Mouse (Mus musculus): ENCODE data around the gene Tas1r2. TPM values are rescaled to one million over a fixed set of nuclear protein-coding genes. Genes with fewer than 3 reads are reported as not detected.

Gene Tas1r2
- total and polyA plus RNA-seq, 2 experiments from 2014 or later = 0.05 TPM; not detected in 1

DNA sequence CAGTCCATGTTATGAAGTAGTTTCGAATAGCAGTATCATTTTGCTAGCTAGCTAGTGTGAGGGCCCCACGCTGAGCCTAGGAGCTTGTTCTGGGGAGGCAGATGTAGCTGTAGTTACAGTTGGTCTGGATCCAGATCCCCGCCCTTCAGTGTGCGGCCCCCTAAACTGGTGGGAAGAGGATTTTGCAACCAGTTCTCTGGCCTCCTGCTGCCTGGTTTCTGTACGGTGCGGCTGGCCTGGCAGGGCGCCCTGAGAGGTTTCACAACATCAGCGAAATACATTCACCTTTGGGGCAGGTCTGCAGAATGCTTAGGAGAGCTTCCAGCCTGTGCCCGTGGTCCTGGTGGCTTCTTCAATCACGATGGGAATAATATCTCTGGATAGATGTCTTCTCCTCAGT, 28.6 kb upstream of the Tas1r2 start:
- Histone ChIP-seq H3K4me1 (ENCODE audit: insufficient read depth) (peaks cover 13% of the 10 kb centered on the region), H3K4me3 (ENCODE audit: low read depth, low read length) (no peak overlapping the region), H3K27ac (ENCODE audit: low read depth, low read length) (no peak overlapping the region), H3K9ac (no peak overlapping the region), H3K4me2 (ENCODE audit: low read depth) (peak overlapping the region; percentile 83), H3K27me3 (ENCODE audit: insufficient read depth, low read length) (no peaks in the 10 kb centered on the region), H3K36me3 (ENCODE audit: insufficient read depth) (no peaks in the 10 kb centered on the region), H3K9me3 (ENCODE audit: low read length) (no peaks in the 10 kb centered on the region)
- DNase-seq = no peak
- TF ChIP-seq CTCF (IDR thresholded peaks at IDR 0.05; ENCODE audit: low read depth) = no peak
- no peak for ATAC-seq
- 72% methylated on average over 10 of the region's 10 CpGs for WGBS

DNA sequence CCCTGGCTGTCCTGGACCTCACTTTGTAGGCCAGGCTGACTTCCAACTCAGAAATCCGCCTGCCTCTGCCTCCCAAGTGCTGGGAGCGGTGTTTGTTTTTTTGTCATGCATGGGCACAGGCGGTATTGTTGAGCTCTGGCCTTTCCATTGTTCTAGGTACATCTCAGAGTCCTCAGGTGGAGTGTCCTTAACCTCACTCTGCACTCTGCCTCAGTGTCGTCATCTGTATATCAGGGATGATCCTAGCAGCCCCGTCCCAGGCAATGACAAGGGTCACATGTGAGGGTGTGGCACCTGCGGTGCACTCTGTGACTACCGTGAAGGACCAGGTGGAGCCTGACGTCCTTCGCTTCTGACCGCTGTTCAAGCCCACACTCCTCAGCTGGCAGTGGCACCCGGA, 26.0 kb upstream of the Tas1r2 start:
- H3K4me1 ChIP-seq (ENCODE audit: insufficient read depth) = peaks cover 8% of the 10 kb centered on the region
- H3K4me3 ChIP-seq (ENCODE audit: low read depth, low read length) = no peak overlapping the region
- DNase-seq (no peak), ATAC-seq (no peak)
- no peak for TF ChIP-seq CTCF (IDR thresholded peaks at IDR 0.05; ENCODE audit: low read depth)
- H3K27ac ChIP-seq (ENCODE audit: low read depth, low read length) = no peak overlapping the region
- 92% methylated on average over 11 of the region's 11 CpGs for WGBS
- no peak overlapping the region for H3K9ac ChIP-seq
- H3K9me3 ChIP-seq (ENCODE audit: low read length) = no peaks in the 10 kb centered on the region
- H3K4me2 ChIP-seq (ENCODE audit: low read depth) = no peak overlapping the region
- H3K27me3 ChIP-seq (ENCODE audit: insufficient read depth, low read length) = no peaks in the 10 kb centered on the region
- H3K36me3 ChIP-seq (ENCODE audit: insufficient read depth) = no peaks in the 10 kb centered on the region

DNA sequence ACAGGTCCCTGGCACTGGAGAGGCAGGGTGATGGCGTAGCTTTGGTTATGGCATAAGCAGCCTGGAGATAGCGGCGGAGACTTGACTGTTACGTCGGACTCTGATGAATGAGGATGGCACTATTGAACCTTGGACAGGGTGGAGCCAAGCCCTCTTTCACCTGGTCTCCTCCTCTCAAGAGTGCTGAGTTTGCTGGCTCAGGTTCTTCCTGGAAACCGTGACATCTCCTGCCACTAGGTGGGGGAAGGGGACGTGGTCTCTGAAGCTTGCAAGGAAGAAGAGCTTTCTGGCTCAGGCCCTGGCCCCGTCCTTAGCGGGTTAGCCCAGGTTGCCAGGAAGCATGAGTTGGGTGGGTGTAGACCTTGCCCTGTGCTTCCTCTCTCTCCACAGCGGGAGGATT, 23.2 kb upstream of the Tas1r2 start:
- H3K4me2 ChIP-seq (ENCODE audit: low read depth) = no peak overlapping the region
- no peaks in the 10 kb centered on the region for H3K9me3 ChIP-seq (ENCODE audit: low read length)
- DNase-seq (no peak), ATAC-seq (no peak)
- no peaks in the 10 kb centered on the region for H3K36me3 ChIP-seq (ENCODE audit: insufficient read depth)
- TF ChIP-seq CTCF (IDR thresholded peaks at IDR 0.05; ENCODE audit: low read depth) = peak; percentile 25; the same call in 1 of the 2 replicates
- no peak overlapping the region for H3K9ac ChIP-seq
- H3K4me3 ChIP-seq (ENCODE audit: low read depth, low read length) = no peak overlapping the region
- no peak overlapping the region for H3K27ac ChIP-seq (ENCODE audit: low read depth, low read length)
- no peaks in the 10 kb centered on the region for H3K27me3 ChIP-seq (ENCODE audit: insufficient read depth, low read length)
- WGBS = 76% methylated on average over 10 of the region's 10 CpGs
- H3K4me1 ChIP-seq (ENCODE audit: insufficient read depth) = no peaks in the 10 kb centered on the region

GRCm38 (mm10) chr4:139631141-139631540, 22.2 kb upstream of the Tas1r2 start:
- H3K27me3 ChIP-seq (ENCODE audit: insufficient read depth, low read length) = no peaks in the 10 kb centered on the region
- H3K27ac ChIP-seq (ENCODE audit: low read depth, low read length) = no peak overlapping the region
- 0 out of 2 replicates have a peak, but pooled peaks cover 4% of the 10 kb centered on the region for H3K36me3 ChIP-seq (ENCODE audit: insufficient read depth)
- H3K4me3 ChIP-seq (ENCODE audit: low read depth, low read length) = no peak overlapping the region
- no peaks in the 10 kb centered on the region for H3K9me3 ChIP-seq (ENCODE audit: low read length)
- ATAC-seq (no peak), DNase-seq (no peak)
- H3K9ac ChIP-seq = no peak overlapping the region
- TF ChIP-seq CTCF (IDR thresholded peaks at IDR 0.05; ENCODE audit: low read depth) = no peak
- H3K4me2 ChIP-seq (ENCODE audit: low read depth) = no peak overlapping the region
- no peaks in the 10 kb centered on the region for H3K4me1 ChIP-seq (ENCODE audit: insufficient read depth)
- WGBS = 72% methylated on average over 5 of the region's 5 CpGs

DNA sequence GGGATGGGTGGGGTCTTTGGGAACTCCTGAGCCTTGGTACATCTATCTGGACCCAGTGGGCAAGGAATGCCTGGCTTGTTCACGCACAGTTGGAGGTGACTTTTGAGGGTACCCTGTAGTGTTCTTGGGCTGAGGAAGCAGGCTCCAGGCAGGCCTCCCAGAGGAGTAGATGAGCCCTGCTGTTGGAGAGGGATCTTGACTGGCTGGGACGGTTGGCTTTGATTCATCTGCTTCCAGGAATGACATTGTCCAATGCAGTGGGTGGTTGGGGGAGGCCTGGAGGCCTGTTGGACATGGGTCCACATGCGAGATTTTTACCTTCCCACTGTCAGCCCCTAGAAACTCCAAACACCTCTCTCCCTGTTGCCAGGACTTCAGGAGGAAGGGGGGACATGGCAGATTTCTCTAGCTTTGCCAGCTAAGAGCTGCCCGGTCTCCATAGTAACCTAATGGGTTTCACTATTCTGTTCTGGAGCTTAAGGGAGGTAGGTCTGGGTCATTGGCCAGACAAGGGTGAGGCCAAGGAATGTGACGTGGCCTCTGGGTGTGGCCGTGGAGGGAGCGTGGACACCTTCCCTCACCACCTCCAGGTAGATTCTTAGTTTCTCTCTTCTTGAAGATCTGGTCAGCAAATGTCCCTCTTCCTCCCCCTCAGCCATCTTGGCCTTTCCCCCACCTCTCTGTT, 21.6 kb upstream of the Tas1r2 start:
- Histone ChIP-seq H3K9me3 (ENCODE audit: low read length) (no peaks in the 10 kb centered on the region), H3K4me1 (ENCODE audit: insufficient read depth) (no peaks in the 10 kb centered on the region), H3K4me3 (ENCODE audit: low read depth, low read length) (no peak overlapping the region), H3K27me3 (ENCODE audit: insufficient read depth, low read length) (no peaks in the 10 kb centered on the region), H3K27ac (ENCODE audit: low read depth, low read length) (no peak overlapping the region), H3K4me2 (ENCODE audit: low read depth) (no peak overlapping the region), H3K9ac (no peak overlapping the region), H3K36me3 (ENCODE audit: insufficient read depth) (0 out of 2 replicates have a peak, but pooled peaks cover 4% of the 10 kb centered on the region)
- DNase-seq (no peak), ATAC-seq (no peak; the same call in 1 of the 2 replicates)
- WGBS = 76% methylated on average over 7 of the region's 7 CpGs
- TF ChIP-seq CTCF (IDR thresholded peaks at IDR 0.05; ENCODE audit: low read depth) = no peak

- WGBS = 87% methylated on average over 10 of the region's 10 CpGs
- Histone ChIP-seq H3K27ac (ENCODE audit: low read depth, low read length) (no peak overlapping the region), H3K9ac (no peak overlapping the region), H3K36me3 (ENCODE audit: insufficient read depth) (peaks cover 8% of the 10 kb centered on the region; the same call in 1 of the 2 replicates), H3K4me1 (ENCODE audit: insufficient read depth) (no peaks in the 10 kb centered on the region), H3K4me2 (ENCODE audit: low read depth) (no peak overlapping the region), H3K4me3 (ENCODE audit: low read depth, low read length) (no peak overlapping the region), H3K27me3 (ENCODE audit: insufficient read depth, low read length) (no peaks in the 10 kb centered on the region), H3K9me3 (ENCODE audit: low read length) (no peaks in the 10 kb centered on the region)
- TF ChIP-seq CTCF (IDR thresholded peaks at IDR 0.05; ENCODE audit: low read depth) = no peak
- no peak for ATAC-seq
- DNase-seq = no peak
Observed at GRCm38 (mm10) chr4:139632254-139632580, 21.1 kb upstream of the Tas1r2 start.

GRCm38 (mm10) chr4:139636373-139636772, 17.0 kb upstream of the Tas1r2 start:
- WGBS = 27% methylated on average over 7 of the region's 7 CpGs
- Histone ChIP-seq H3K27ac (ENCODE audit: low read depth, low read length) (no peak overlapping the region), H3K4me3 (ENCODE audit: low read depth, low read length) (no peak overlapping the region), H3K4me2 (ENCODE audit: low read depth) (no peak overlapping the region), H3K9me3 (ENCODE audit: low read length) (no peaks in the 10 kb centered on the region), H3K4me1 (ENCODE audit: insufficient read depth) (no peaks in the 10 kb centered on the region), H3K36me3 (ENCODE audit: insufficient read depth) (peaks cover 19% of the 10 kb centered on the region), H3K27me3 (ENCODE audit: insufficient read depth, low read length) (no peaks in the 10 kb centered on the region), H3K9ac (no peak overlapping the region)
- peak; percentile 81 for DNase-seq
- ATAC-seq = peak; percentile 58; the same call in 1 of the 2 replicates
- TF ChIP-seq CTCF (IDR thresholded peaks at IDR 0.05; ENCODE audit: low read depth) = peak; percentile 96

Data from forebrain, postnatal 0 days (tissue).